Mouse (Mus musculus): ENCODE measurements at regions not wholly inside any gene's neighbourhood (a gene's known extent, or its start where the extent isn't known, plus 50 kb on each side); places are given as distances from the start of the nearest gene placed in this dataset.

- H3K4me3 ChIP-seq (ENCODE audit: low read depth, low read length), result no peak overlapping the region
- H3K36me3 ChIP-seq (ENCODE audit: control insufficient read depth, insufficient read depth, low read length), result no peaks in the 10 kb centered on the region
- 64% methylated on average over 3 of the region's 3 CpGs for WGBS
- no peak for ATAC-seq (ENCODE audit: low read depth)
- no peak overlapping the region for H3K4me2 ChIP-seq (ENCODE audit: low read depth, low read length)
- H3K27ac ChIP-seq (ENCODE audit: low read depth, low read length), result no peak overlapping the region
- no peak overlapping the region for H3K9ac ChIP-seq (replicated peaks; ENCODE audit: low read depth, low read length)
- H3K9me3 ChIP-seq (ENCODE audit: control insufficient read depth, low read length), result no peaks in the 10 kb centered on the region
- no peaks in the 10 kb centered on the region for H3K27me3 ChIP-seq (ENCODE audit: control insufficient read depth, insufficient read depth, low read length)
- no peaks in the 10 kb centered on the region for H3K4me1 ChIP-seq (ENCODE audit: control insufficient read depth, insufficient read depth, low read length)
These were observed 431.8 kb upstream of the Mef2c start for GRCm38 (mm10) chr13:83072073-83072472.

GRCm38 (mm10) chr13:83074219-83074965, 429.4 kb upstream of the Mef2c start:
- Histone ChIP-seq H3K36me3 (ENCODE audit: control insufficient read depth, insufficient read depth, low read length) (no peaks in the 10 kb centered on the region), H3K4me1 (ENCODE audit: control insufficient read depth, insufficient read depth, low read length) (no peaks in the 10 kb centered on the region), H3K9me3 (ENCODE audit: control insufficient read depth, low read length) (no peaks in the 10 kb centered on the region), H3K4me2 (ENCODE audit: low read depth, low read length) (no peak overlapping the region), H3K27me3 (ENCODE audit: control insufficient read depth, insufficient read depth, low read length) (no peaks in the 10 kb centered on the region), H3K4me3 (ENCODE audit: low read depth, low read length) (no peak overlapping the region), H3K9ac (replicated peaks; ENCODE audit: low read depth, low read length) (no peak overlapping the region), H3K27ac (ENCODE audit: low read depth, low read length) (no peak overlapping the region)
- WGBS, result 93% methylated on average over 6 of the region's 6 CpGs
- no peak for ATAC-seq (ENCODE audit: low read depth)

- WGBS, result 69% methylated on average over 7 of the region's 7 CpGs
- Histone ChIP-seq H3K9me3 (ENCODE audit: control insufficient read depth, low read length) (no peaks in the 10 kb centered on the region), H3K27ac (ENCODE audit: low read depth, low read length) (no peak overlapping the region), H3K27me3 (ENCODE audit: control insufficient read depth, insufficient read depth, low read length) (no peaks in the 10 kb centered on the region), H3K4me3 (ENCODE audit: low read depth, low read length) (no peak overlapping the region), H3K4me2 (ENCODE audit: low read depth, low read length) (no peak overlapping the region), H3K9ac (replicated peaks; ENCODE audit: low read depth, low read length) (no peak overlapping the region), H3K36me3 (ENCODE audit: control insufficient read depth, insufficient read depth, low read length) (no peaks in the 10 kb centered on the region), H3K4me1 (ENCODE audit: control insufficient read depth, insufficient read depth, low read length) (no peaks in the 10 kb centered on the region)
- no peak for ATAC-seq (ENCODE audit: low read depth)
These were observed 428.4 kb upstream of the Mef2c start for GRCm38 (mm10) chr13:83075320-83075877.

GRCm38 (mm10) chr13:83076611-83077010, 427.2 kb upstream of the Mef2c start:
- no peaks in the 10 kb centered on the region for H3K9me3 ChIP-seq (ENCODE audit: control insufficient read depth, low read length)
- H3K9ac ChIP-seq (replicated peaks; ENCODE audit: low read depth, low read length), result no peak overlapping the region
- H3K27ac ChIP-seq (ENCODE audit: low read depth, low read length), result no peak overlapping the region
- H3K36me3 ChIP-seq (ENCODE audit: control insufficient read depth, insufficient read depth, low read length), result no peaks in the 10 kb centered on the region
- H3K27me3 ChIP-seq (ENCODE audit: control insufficient read depth, insufficient read depth, low read length), result no peaks in the 10 kb centered on the region
- H3K4me1 ChIP-seq (ENCODE audit: control insufficient read depth, insufficient read depth, low read length), result no peaks in the 10 kb centered on the region
- H3K4me2 ChIP-seq (ENCODE audit: low read depth, low read length), result no peak overlapping the region
- ATAC-seq (ENCODE audit: low read depth), result no peak
- 90% methylated on average over 2 of the region's 2 CpGs for WGBS
- no peak overlapping the region for H3K4me3 ChIP-seq (ENCODE audit: low read depth, low read length)

- H3K36me3 ChIP-seq (ENCODE audit: control insufficient read depth, insufficient read depth, low read length), result no peaks in the 10 kb centered on the region
- ATAC-seq (ENCODE audit: low read depth), result no peak
- 88% methylated on average over 1 of the region's 1 CpGs for WGBS
These were observed 426.7 kb upstream of the Mef2c start for GRCm38 (mm10) chr13:83077085-83077484.

GRCm38 (mm10) chr13:83079291-83079690, 424.5 kb upstream of the Mef2c start:
- no peaks in the 10 kb centered on the region for H3K27me3 ChIP-seq (ENCODE audit: control insufficient read depth, insufficient read depth, low read length)
- no peak overlapping the region for H3K4me3 ChIP-seq (ENCODE audit: low read depth, low read length)
- H3K27ac ChIP-seq (ENCODE audit: low read depth, low read length), result no peak overlapping the region
- no peak overlapping the region for H3K9ac ChIP-seq (replicated peaks; ENCODE audit: low read depth, low read length)
- ATAC-seq (ENCODE audit: low read depth), result no peak
- no peak overlapping the region for H3K4me2 ChIP-seq (ENCODE audit: low read depth, low read length)
- WGBS, result 64% methylated on average over 1 of the region's 1 CpGs
- no peaks in the 10 kb centered on the region for H3K4me1 ChIP-seq (ENCODE audit: control insufficient read depth, insufficient read depth, low read length)
- H3K9me3 ChIP-seq (ENCODE audit: control insufficient read depth, low read length), result no peaks in the 10 kb centered on the region
- H3K36me3 ChIP-seq (ENCODE audit: control insufficient read depth, insufficient read depth, low read length), result no peaks in the 10 kb centered on the region

More at GRCm38 (mm10) chr13:83077085-83077484, 426.7 kb upstream of the Mef2c start:
- H3K9me3 ChIP-seq (ENCODE audit: control insufficient read depth, low read length), result no peaks in the 10 kb centered on the region
- no peak overlapping the region for H3K9ac ChIP-seq (replicated peaks; ENCODE audit: low read depth, low read length)
- H3K27me3 ChIP-seq (ENCODE audit: control insufficient read depth, insufficient read depth, low read length), result no peaks in the 10 kb centered on the region
- H3K27ac ChIP-seq (ENCODE audit: low read depth, low read length), result no peak overlapping the region
- no peak overlapping the region for H3K4me3 ChIP-seq (ENCODE audit: low read depth, low read length)
- H3K4me1 ChIP-seq (ENCODE audit: control insufficient read depth, insufficient read depth, low read length), result no peaks in the 10 kb centered on the region
- no peak overlapping the region for H3K4me2 ChIP-seq (ENCODE audit: low read depth, low read length)

GRCm38 (mm10) chr13:83084948-83085347, 418.9 kb upstream of the Mef2c start:
- Histone ChIP-seq H3K36me3 (ENCODE audit: control insufficient read depth, insufficient read depth, low read length) (no peaks in the 10 kb centered on the region), H3K9ac (replicated peaks; ENCODE audit: low read depth, low read length) (no peak overlapping the region), H3K27me3 (ENCODE audit: control insufficient read depth, insufficient read depth, low read length) (no peaks in the 10 kb centered on the region), H3K4me2 (ENCODE audit: low read depth, low read length) (no peak overlapping the region), H3K4me1 (ENCODE audit: control insufficient read depth, insufficient read depth, low read length) (no peaks in the 10 kb centered on the region), H3K4me3 (ENCODE audit: low read depth, low read length) (no peak overlapping the region), H3K27ac (ENCODE audit: low read depth, low read length) (no peak overlapping the region), H3K9me3 (ENCODE audit: control insufficient read depth, low read length) (no peaks in the 10 kb centered on the region)
- 82% methylated on average over 3 of the region's 3 CpGs for WGBS
- ATAC-seq (ENCODE audit: low read depth), result no peak

GRCm38 (mm10) chr13:83099908-83100307, 403.9 kb upstream of the Mef2c start:
- Histone ChIP-seq H3K36me3 (ENCODE audit: control insufficient read depth, insufficient read depth, low read length) (no peaks in the 10 kb centered on the region), H3K9me3 (ENCODE audit: control insufficient read depth, low read length) (no peaks in the 10 kb centered on the region), H3K9ac (replicated peaks; ENCODE audit: low read depth, low read length) (no peak overlapping the region), H3K4me1 (ENCODE audit: control insufficient read depth, insufficient read depth, low read length) (no peaks in the 10 kb centered on the region), H3K4me3 (ENCODE audit: low read depth, low read length) (no peak overlapping the region), H3K4me2 (ENCODE audit: low read depth, low read length) (no peak overlapping the region), H3K27me3 (ENCODE audit: control insufficient read depth, insufficient read depth, low read length) (no peaks in the 10 kb centered on the region), H3K27ac (ENCODE audit: low read depth, low read length) (no peak overlapping the region)
- 70% methylated on average over 1 of the region's 1 CpGs for WGBS
- no peak for ATAC-seq (ENCODE audit: low read depth)

- ATAC-seq (ENCODE audit: low read depth), result no peak
- Histone ChIP-seq H3K4me1 (ENCODE audit: control insufficient read depth, insufficient read depth, low read length) (no peaks in the 10 kb centered on the region), H3K9ac (replicated peaks; ENCODE audit: low read depth, low read length) (no peak overlapping the region), H3K9me3 (ENCODE audit: control insufficient read depth, low read length) (no peaks in the 10 kb centered on the region), H3K27ac (ENCODE audit: low read depth, low read length) (no peak overlapping the region), H3K27me3 (ENCODE audit: control insufficient read depth, insufficient read depth, low read length) (no peaks in the 10 kb centered on the region), H3K36me3 (ENCODE audit: control insufficient read depth, insufficient read depth, low read length) (no peaks in the 10 kb centered on the region), H3K4me3 (ENCODE audit: low read depth, low read length) (no peak overlapping the region), H3K4me2 (ENCODE audit: low read depth, low read length) (no peak overlapping the region)
- WGBS, result 26% methylated on average over 3 of the region's 3 CpGs
These were observed 393.2 kb upstream of the Mef2c start for GRCm38 (mm10) chr13:83110610-83111009.

All from neural tube, embryonic 14.5 days (tissue).